Mouse (Mus musculus) midbrain, postnatal 0 days (tissue): ENCODE measurements around the gene Tldc1. TPM values are rescaled to one million over a fixed set of nuclear protein-coding genes. Genes with fewer than 3 reads are reported as not detected.

ENCODE experiments used
- ATAC-seq: fragments of 200-750 bp; cut with Nextera tagmentation; 2 replicates; pipeline ENCODE4 v1.8.0; 2017; ENCODE audit warnings: moderate number of reproducible peaks, mild to moderate bottlenecking, moderate TSS enrichment, moderate library complexity; ENCODE audit not compliant: low FRiP score
- DNase-seq: peaks from one replicate; pipeline ENCODE4 v3.0.0-alpha.2; 2015; ENCODE audit warnings: low spot score
- H3K27ac ChIP-seq: fragments of 300-500 bp; sonication (generic); 2 replicates; pipeline ENCODE4 v1.5.1; 2014; ENCODE audit warnings: low read depth, mild to moderate bottlenecking, low read length, mixed read lengths
- H3K27me3 ChIP-seq: fragments of 300-500 bp; sonication (generic); 2 replicates; pipeline ENCODE4 v1.6.1; 2014; ENCODE audit warnings: low read length, control low read depth, mixed read lengths; ENCODE audit not compliant: insufficient read depth
- H3K36me3 ChIP-seq: fragments of 300-500 bp; sonication (generic); 2 replicates; pipeline ENCODE4 v1.6.1; 2014; ENCODE audit warnings: low read length, control low read depth, mixed read lengths; ENCODE audit not compliant: insufficient read depth
- H3K4me1 ChIP-seq: fragments of 300-500 bp; sonication (generic); 2 replicates; pipeline ENCODE4 v1.6.1; 2014; ENCODE audit warnings: mild to moderate bottlenecking, control low read depth, antibody characterized with exemption, low read length, mixed read lengths; ENCODE audit not compliant: insufficient read depth
- H3K4me2 ChIP-seq: fragments of 300-500 bp; sonication (generic); 2 replicates; pipeline ENCODE4 v1.6.1; 2014; ENCODE audit warnings: low read depth, mild to moderate bottlenecking, low read length, mixed read lengths; ENCODE audit not compliant: poor library complexity, severe bottlenecking
- H3K4me3 ChIP-seq: fragments of 300-500 bp; sonication (generic); 2 replicates; pipeline ENCODE4 v1.5.1; 2014; ENCODE audit warnings: low read depth, mild to moderate bottlenecking, low read length, moderate library complexity
- H3K9ac ChIP-seq: fragments of 300-500 bp; sonication (generic); replicated peaks from 2 replicates; pipeline ENCODE4 v1.6.1; 2014; ENCODE audit warnings: mild to moderate bottlenecking, low read length, moderate library complexity, mixed read lengths; ENCODE audit not compliant: poor library complexity, severe bottlenecking
- H3K9me3 ChIP-seq: fragments of 300-500 bp; sonication (generic); 2 replicates; pipeline ENCODE4 v1.6.1; 2016; ENCODE audit warnings: low read length, control low read depth
- CTCF ChIP-seq: IDR thresholded peaks from 2 replicates; pipeline ENCODE4 v1.5.1; 2016; ENCODE audit warnings: antibody characterized with exemption, mild to moderate bottlenecking
- WGBS: fragments of 180-500 bp; shearing (Covaris S2); extraction: QIAGEN DNeasy Blood & Tissue Kit; methylation state at CpG from one replicate; pipeline ENCODE4 v1.1.7; 2014; 5-methylcytosine and 5-hydroxymethylcytosine counted together
- polyA plus RNA-seq: library from polyadenylated mRNA; unstranded; fragments of >200 nt; fragmentation: Nextera tagmentation; extraction: Ambion mirVana; gene quantifications from 2 replicates; pipeline ENCODE4 v1.2.1, GENCODE M21; 2015
- total RNA-seq: library from RNA; depleted of rRNA; stranded (reverse); fragments of >200 nt; gene quantifications from 2 replicates; pipeline ENCODE4 v1.2.3, GENCODE M21; 2014

Gene Tldc1
- total and polyA plus RNA-seq, 2 experiments from 2014 or later, result 6.7 to 20.4 TPM

DNA sequence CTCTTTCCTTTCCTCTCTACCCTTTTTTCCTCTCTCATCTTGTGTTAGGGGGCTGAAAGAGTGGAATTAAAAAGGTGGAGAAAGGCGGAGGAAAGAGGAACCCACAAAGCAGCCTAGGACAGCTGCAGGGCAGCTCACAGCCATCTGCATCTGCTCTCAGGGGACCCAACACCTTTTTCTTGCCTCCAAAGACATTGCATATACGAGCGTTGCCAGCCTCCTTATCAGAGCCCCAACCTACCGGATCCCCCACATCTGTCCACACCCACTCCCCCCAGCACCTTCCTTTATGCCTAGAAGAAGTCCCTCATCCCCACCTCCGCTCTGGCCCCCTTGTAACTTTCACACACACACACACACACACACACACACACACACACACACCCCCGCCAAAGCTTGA lies 5.4 kb upstream of the Tldc1 start:
- DNase-seq (no peak), ATAC-seq (no peak)
- H3K27me3 ChIP-seq, result no peaks in the 10 kb centered on the region
- WGBS, result 74% methylated on average over 6 of the region's 6 CpGs
- H3K4me1 ChIP-seq, result peaks cover 7% of the 10 kb centered on the region
- no peak overlapping the region for H3K4me3 ChIP-seq
- no peak for TF ChIP-seq CTCF
- H3K4me2 ChIP-seq, result no peak overlapping the region
- H3K9ac ChIP-seq, result no peak overlapping the region
- no peaks in the 10 kb centered on the region for H3K9me3 ChIP-seq
- H3K27ac ChIP-seq, result no peak overlapping the region
- no peaks in the 10 kb centered on the region for H3K36me3 ChIP-seq

DNA sequence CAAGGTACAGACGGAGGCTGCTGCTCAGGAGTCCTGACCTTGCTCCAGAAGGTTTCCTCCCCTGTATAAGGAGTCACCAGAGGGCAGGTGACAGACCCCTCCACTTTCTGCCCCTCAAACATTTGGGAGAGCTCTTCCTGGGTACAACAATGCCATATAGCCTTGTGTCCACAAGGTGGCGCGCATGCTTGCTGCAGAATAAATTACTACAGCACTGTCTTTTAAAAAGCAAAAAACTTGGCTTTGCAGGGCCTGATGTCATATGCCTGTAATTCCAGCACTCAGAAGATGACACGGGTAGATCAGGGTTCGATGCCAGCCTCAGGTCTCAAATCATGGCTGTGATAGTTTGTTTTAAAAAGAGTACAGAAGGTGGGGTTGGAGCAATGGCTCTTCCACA lies 4.5 kb upstream of the Tldc1 start:
- ATAC-seq (no peak), DNase-seq (peak; percentile 93)
- H3K9me3 ChIP-seq, result no peaks in the 10 kb centered on the region
- H3K9ac ChIP-seq, result no peak overlapping the region
- H3K4me1 ChIP-seq, result peaks cover 7% of the 10 kb centered on the region
- H3K27ac ChIP-seq, result no peak overlapping the region
- no peaks in the 10 kb centered on the region for H3K27me3 ChIP-seq
- H3K4me3 ChIP-seq, result no peak overlapping the region
- TF ChIP-seq CTCF, result peak; percentile 98
- 6% methylated on average over 5 of the region's 5 CpGs for WGBS
- H3K36me3 ChIP-seq, result no peaks in the 10 kb centered on the region
- no peak overlapping the region for H3K4me2 ChIP-seq

DNA sequence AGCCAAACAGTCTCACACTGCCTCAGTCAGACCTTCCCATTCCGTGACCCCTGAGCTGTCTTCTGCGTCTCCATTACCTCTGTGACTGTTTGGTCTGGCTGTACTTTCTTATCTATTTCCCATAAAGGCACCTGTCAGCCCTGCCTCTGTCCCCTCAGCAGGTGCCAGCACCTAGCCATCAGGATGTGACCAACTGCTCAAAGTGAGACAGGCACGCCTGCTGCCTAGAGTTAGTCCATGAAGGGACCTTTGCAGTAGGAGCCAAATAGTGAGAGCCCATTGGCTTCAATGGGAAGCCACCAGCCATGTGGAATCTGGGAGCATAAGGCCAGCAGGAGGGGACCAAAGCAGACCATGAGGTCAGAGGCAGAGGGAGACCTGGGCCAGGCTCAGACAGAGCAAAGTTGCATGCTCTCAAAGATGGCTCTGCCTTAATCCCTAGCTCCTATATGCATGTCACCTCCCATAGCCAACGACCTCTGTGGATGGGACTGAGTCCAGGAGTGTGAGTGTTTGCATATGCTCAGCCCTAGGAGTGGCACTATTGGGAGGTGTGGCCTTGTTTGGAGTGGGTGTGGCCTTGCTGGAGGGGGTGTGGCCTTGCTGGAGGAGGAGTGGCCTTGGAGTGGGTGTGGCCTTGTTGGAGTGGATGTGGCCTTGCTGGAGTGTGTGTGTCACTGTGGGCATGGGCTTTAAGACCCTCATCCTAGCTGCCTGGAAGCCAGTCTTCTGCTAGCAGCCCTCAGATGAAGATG lies 3.0 kb upstream of the Tldc1 start:
- Histone ChIP-seq H3K9ac (no peak overlapping the region), H3K4me3 (no peak overlapping the region), H3K27ac (no peak overlapping the region), H3K27me3 (no peaks in the 10 kb centered on the region), H3K4me1 (peaks cover 13% of the 10 kb centered on the region), H3K36me3 (no peaks in the 10 kb centered on the region), H3K4me2 (no peak overlapping the region), H3K9me3 (no peaks in the 10 kb centered on the region)
- no peak for ATAC-seq
- no peak for TF ChIP-seq CTCF
- no peak for DNase-seq
- WGBS, result 66% methylated on average over 4 of the region's 4 CpGs

- H3K4me3 ChIP-seq, result no peak overlapping the region
- WGBS, result 80% methylated on average over 9 of the region's 9 CpGs
- H3K9me3 ChIP-seq, result no peaks in the 10 kb centered on the region
- no peak overlapping the region for H3K4me2 ChIP-seq
- no peaks in the 10 kb centered on the region for H3K27me3 ChIP-seq
- H3K36me3 ChIP-seq, result no peaks in the 10 kb centered on the region
- no peak overlapping the region for H3K27ac ChIP-seq
- peaks cover 11% of the 10 kb centered on the region for H3K4me1 ChIP-seq
- TF ChIP-seq CTCF, result no peak
- ATAC-seq (no peak), DNase-seq (no peak)
- H3K9ac ChIP-seq, result no peak overlapping the region
These were observed 2.3 kb upstream of the Tldc1 start for GRCm38 (mm10) chr8:119780402-119781049.

- peak; percentile 94 for DNase-seq
- Histone ChIP-seq H3K4me2 (peak overlapping the region; percentile 84), H3K36me3 (no peaks in the 10 kb centered on the region), H3K27ac (peak overlapping the region; percentile 74), H3K4me1 (peaks cover 11% of the 10 kb centered on the region), H3K27me3 (no peaks in the 10 kb centered on the region), H3K9me3 (no peaks in the 10 kb centered on the region), H3K4me3 (no peak overlapping the region), H3K9ac (no peak overlapping the region)
- ATAC-seq, result no peak
- 26% methylated on average over 14 of the region's 14 CpGs for WGBS
- peak; percentile 98 for TF ChIP-seq CTCF
These were observed 959 bp upstream of the Tldc1 start for GRCm38 (mm10) chr8:119779013-119779737.

GRCm38 (mm10) chr8:119777765-119778164 lies 451 bp downstream of the Tldc1 start:
- no peaks in the 10 kb centered on the region for H3K27me3 ChIP-seq
- no peaks in the 10 kb centered on the region for H3K9me3 ChIP-seq
- no peaks in the 10 kb centered on the region for H3K36me3 ChIP-seq
- peak overlapping the region; percentile 88 for H3K27ac ChIP-seq
- peak; percentile 47 for DNase-seq
- TF ChIP-seq CTCF, result no peak; the same call in 1 of the 2 replicates
- H3K4me3 ChIP-seq, result peak overlapping the region; percentile 62
- H3K4me2 ChIP-seq, result peak overlapping the region; percentile 84
- H3K4me1 ChIP-seq, result peaks cover 11% of the 10 kb centered on the region
- H3K9ac ChIP-seq, result peak overlapping the region; percentile 80
- ATAC-seq, result no peak; the same call in 1 of the 2 replicates
- WGBS, result 9% methylated on average over 7 of the region's 7 CpGs
